Mouse (Mus musculus) liver, embryonic 14.5 days (tissue): ENCODE data around the gene Pawr. TPM values are rescaled to one million over a fixed set of nuclear protein-coding genes. Genes with fewer than 3 reads are reported as not detected.

Experiments
- ATAC-seq: fragments of 200-750 bp; cut with Nextera tagmentation; 2 replicates; pipeline ENCODE4 v1.8.0; 2017; ENCODE audit warnings: moderate number of reproducible peaks, mild to moderate bottlenecking, moderate library complexity; ENCODE audit not compliant: insufficient read depth
- DNase-seq, 3 experiments: peaks; one replicate each; pipeline ENCODE4 v3.0.0-alpha.2; 2012 to 2013; ENCODE audit warnings: low read depth in 3 of 3, low spot score in 3 of 3
- H3K27ac ChIP-seq: fragments of 300-500 bp; sonication (generic); 2 replicates; pipeline ENCODE4 v1.5.1; 2014; ENCODE audit warnings: moderate library complexity, mild to moderate bottlenecking, control low read depth, inconsistent platforms
- H3K27me3 ChIP-seq: fragments of 300-500 bp; sonication (generic); 2 replicates; pipeline ENCODE4 v1.6.1; 2014; ENCODE audit warnings: mild to moderate bottlenecking, low read length, moderate library complexity; ENCODE audit not compliant: control insufficient read depth, insufficient read depth
- H3K36me3 ChIP-seq: fragments of 300-500 bp; sonication (generic); replicated peaks from 2 replicates; pipeline ENCODE4 v1.6.1; 2014; ENCODE audit warnings: low read depth; ENCODE audit not compliant: control insufficient read depth, insufficient read depth
- H3K4me1 ChIP-seq, 2 experiments: fragments of 200-500 bp in 1 of 2; fragments of 300-500 bp in 1 of 2; sonication (generic) in 1 of 2; replicated peaks; 2 replicates each; pipeline ENCODE4 v1.6.1; 2012 to 2014; ENCODE audit warnings: antibody characterized with exemption in 1 of 2, inconsistent platforms in 1 of 2, low read length in 1 of 2; ENCODE audit not compliant: control insufficient read depth in 2 of 2, insufficient read depth in 2 of 2
- H3K4me2 ChIP-seq: fragments of 300-500 bp; sonication (generic); 2 replicates; pipeline ENCODE4 v1.6.1; 2014; ENCODE audit warnings: low read depth, mild to moderate bottlenecking, control low read depth, moderate library complexity
- H3K4me3 ChIP-seq, 2 experiments: fragments of 200-500 bp in 1 of 2; fragments of 300-500 bp in 1 of 2; sonication (generic) in 1 of 2; 2 replicates each; pipeline ENCODE4 v1.5.1; 2012 to 2014; ENCODE audit warnings: low read depth in 2 of 2, low read length in 2 of 2, mild to moderate bottlenecking in 2 of 2, control low read depth in 1 of 2, inconsistent platforms in 1 of 2, moderate library complexity in 1 of 2; ENCODE audit not compliant: insufficient read depth in 1 of 2
- H3K9ac ChIP-seq: fragments of 300-500 bp; sonication (generic); replicated peaks from 2 replicates; pipeline ENCODE4 v1.6.1; 2014; ENCODE audit warnings: mild to moderate bottlenecking, control low read depth, moderate library complexity
- H3K9me3 ChIP-seq: fragments of 300-500 bp; sonication (generic); 2 replicates; pipeline ENCODE4 v1.6.1; 2016; ENCODE audit warnings: low read length, mixed read lengths; ENCODE audit not compliant: control insufficient read depth
- CTCF ChIP-seq: IDR thresholded peaks from 2 replicates; pipeline ENCODE4 v1.5.1; 2016; ENCODE audit warnings: antibody characterized with exemption, low read depth, control low read depth
- EP300 ChIP-seq: IDR thresholded peaks from 2 replicates; pipeline ENCODE4 v1.6.1; 2016; ENCODE audit warnings: antibody characterized with exemption, low read depth
- WGBS: fragments of 180-500 bp; shearing (Covaris S2); extraction: QIAGEN DNeasy Blood & Tissue Kit; methylation state at CpG from one replicate; pipeline ENCODE4 v1.1.7; 2014; ENCODE audit not compliant: insufficient replicate concordance; 5-methylcytosine and 5-hydroxymethylcytosine counted together
- polyA plus RNA-seq, 2 experiments: library from polyadenylated mRNA; depleted of rRNA in 1 of 2; stranded (reverse) in 1 of 2; unstranded in 1 of 2; fragments of >200 nt; fragmentation: Nextera tagmentation in 1 of 2; extraction: Ambion mirVana in 1 of 2; gene quantifications; 2 replicates each; pipeline versions ENCODE4 v1.2.1 to v1.2.3; 2012 to 2014

Gene Pawr
- polyA plus RNA-seq, 2 experiments = 3.7 to 4.4 TPM

GRCm38 (mm10) chr10:108334096-108334495 is 2.2 kb downstream of the Pawr start:
- H3K27ac ChIP-seq = no peak overlapping the region
- DNase-seq = no peak
- peak overlapping the region; percentile 73 for H3K4me2 ChIP-seq
- H3K4me3 ChIP-seq = no peak overlapping the region
- H3K27me3 ChIP-seq = peaks cover 31% of the 10 kb centered on the region
- ATAC-seq = no peak
- 26% methylated on average over 1 of the region's 1 CpGs for WGBS
- H3K36me3 ChIP-seq = no peaks in the 10 kb centered on the region
- no peak for TF ChIP-seq CTCF
- TF ChIP-seq EP300 = no peak
- peaks cover 0 to 8% of the 10 kb centered on the region in 2 experiments; a peak in 2 of 4 replicates for H3K4me1 ChIP-seq
- no peak overlapping the region; the same call in 1 of the 2 replicates for H3K9ac ChIP-seq
- H3K9me3 ChIP-seq = no peaks in the 10 kb centered on the region

- Histone ChIP-seq H3K4me2 (no peak overlapping the region), H3K4me1 (peaks cover 0 to 8% of the 10 kb centered on the region in 2 experiments; a peak in 2 of 4 replicates), H3K4me3 (no peak overlapping the region), H3K27me3 (peaks cover 25% of the 10 kb centered on the region), H3K9ac (no peak overlapping the region), H3K9me3 (no peaks in the 10 kb centered on the region), H3K36me3 (no peaks in the 10 kb centered on the region), H3K27ac (no peak overlapping the region)
- WGBS = 75% methylated on average over 10 of the region's 10 CpGs
- ATAC-seq (no peak), DNase-seq (no peak)
- TF ChIP-seq CTCF = no peak
- TF ChIP-seq EP300 = no peak
These were observed 3.9 kb downstream of the Pawr start for GRCm38 (mm10) chr10:108335736-108336292.

GRCm38 (mm10) chr10:108336581-108336980 is 4.7 kb downstream of the Pawr start:
- DNase-seq = no peak
- H3K9ac ChIP-seq = no peak overlapping the region
- H3K9me3 ChIP-seq = no peaks in the 10 kb centered on the region
- H3K4me3 ChIP-seq = no peak overlapping the region
- H3K27me3 ChIP-seq = peaks cover 17% of the 10 kb centered on the region
- WGBS = 76% methylated on average over 9 of the region's 9 CpGs
- H3K4me1 ChIP-seq = peaks cover 0 to 4% of the 10 kb centered on the region in 2 experiments; a peak in 1 of 4 replicates
- TF ChIP-seq CTCF (no peak), EP300 (no peak)
- H3K27ac ChIP-seq = no peak overlapping the region
- no peak for ATAC-seq
- H3K36me3 ChIP-seq = no peaks in the 10 kb centered on the region
- H3K4me2 ChIP-seq = no peak overlapping the region

- WGBS = 83% methylated on average over 22 of the region's 22 CpGs
- Histone ChIP-seq H3K4me2 (no peak overlapping the region), H3K27ac (no peak overlapping the region), H3K36me3 (no peaks in the 10 kb centered on the region), H3K9me3 (no peaks in the 10 kb centered on the region), H3K4me1 (peaks cover 0 to 4% of the 10 kb centered on the region in 2 experiments; a peak in 1 of 4 replicates), H3K9ac (no peak overlapping the region), H3K27me3 (no peaks in the 10 kb centered on the region; the same call in 1 of the 2 replicates), H3K4me3 (no peak overlapping the region)
- ATAC-seq = no peak
- no peak for TF ChIP-seq CTCF
- TF ChIP-seq EP300 = no peak
- no peak for DNase-seq
These were observed 6.4 kb downstream of the Pawr start for GRCm38 (mm10) chr10:108338055-108338961.

GRCm38 (mm10) chr10:108339118-108339517 is 7.2 kb downstream of the Pawr start:
- 76% methylated on average over 5 of the region's 5 CpGs for WGBS
- Histone ChIP-seq H3K4me1 (peaks cover 0 to 4% of the 10 kb centered on the region in 2 experiments; a peak in 1 of 4 replicates), H3K36me3 (no peaks in the 10 kb centered on the region), H3K4me2 (no peak overlapping the region), H3K9ac (no peak overlapping the region), H3K9me3 (no peaks in the 10 kb centered on the region), H3K27ac (no peak overlapping the region), H3K27me3 (no peaks in the 10 kb centered on the region), H3K4me3 (no peak overlapping the region)
- DNase-seq (no peak), ATAC-seq (no peak)
- TF ChIP-seq CTCF (no peak), EP300 (no peak)
